Mouse (Mus musculus) CD4-positive naive resting alpha-beta T cell, adult 57 days (primary cell): ENCODE results near the gene C5ar2. TPM values are rescaled to one million over a fixed set of nuclear protein-coding genes. Genes with fewer than 3 reads are reported as not detected.

Experiments
- total RNA-seq: library from RNA; stranded (reverse); gene quantifications from one replicate; pipeline ENCODE4 v1.2.4, GENCODE M21; 2023

Gene C5ar2
- 0.21 TPM for total RNA-seq

GRCm38 (mm10) chr7:16244067-16244466 lies at the start of gene C5ar2:
C5ar2 (minus strand) TSS chr7:16244154.

GRCm38 (mm10) chr7:16286026-16286961 lies 42.3 kb upstream of the C5ar2 start, which contains the start of gene Ccdc9:
Ccdc9 (minus strand) TSS chr7:16286795.

GRCm38 (mm10) chr7:16273081-16273765 lies 29.3 kb upstream of the C5ar2 start, which contains the start of gene Inafm1:
Inafm1 (minus strand) TSS chr7:16273617.

GRCm38 (mm10) chr7:16259110-16259590 lies 15.2 kb upstream of the C5ar2 start, which contains the start of gene C5ar1:
C5ar1 (minus strand) TSS chr7:16259540.

GRCm38 (mm10) chr7:16221582-16222272 lies 22.2 kb downstream of the C5ar2 start, which contains the start of gene Dhx34:
Dhx34 (minus strand) TSS chr7:16222037.

Other genes starting within 250 kb of the C5ar2 start
- gene Bicra, start 196.2 kb downstream of the C5ar2 start, total RNA-seq, result 63.8 TPM
- gene Zfp541, start 182.3 kb downstream of the C5ar2 start, total RNA-seq, result 0.18 TPM
- 226 TPM for gene Napa, start 145.7 kb downstream of the C5ar2 start, total RNA-seq
- gene Kptn, start 124.3 kb downstream of the C5ar2 start, total RNA-seq, result 35.3 TPM
- 0.21 TPM for gene Slc8a2, start 114.3 kb downstream of the C5ar2 start, total RNA-seq
- 52.4 TPM for gene Meis3, start 69.1 kb downstream of the C5ar2 start, total RNA-seq
- gene Dhx34, start 22.1 kb downstream of the C5ar2 start, total RNA-seq, result 29.4 TPM
- 0.38 TPM for gene C5ar1, start 15.4 kb upstream of the C5ar2 start, total RNA-seq
- gene Inafm1, start 29.5 kb upstream of the C5ar2 start, total RNA-seq, result 37.6 TPM
- 347 TPM for gene Ccdc9, start 42.6 kb upstream of the C5ar2 start, total RNA-seq
- 71.4 TPM for gene Bbc3, start 64.2 kb upstream of the C5ar2 start, total RNA-seq
- 50.6 TPM for gene Sae1, start 143.7 kb upstream of the C5ar2 start, total RNA-seq
- 83.4 TPM for gene Zc3h4, start 156.8 kb upstream of the C5ar2 start, total RNA-seq
- 40.0 TPM for gene Tmem160, start 208.6 kb upstream of the C5ar2 start, total RNA-seq
- not detected for gene Npas1, start 233.6 kb upstream of the C5ar2 start, total RNA-seq